Mouse (Mus musculus): ENCODE measurements around the gene Abhd13.

- no peak for TF ChIP-seq CTCF (IDR thresholded peaks at IDR 0.05; ENCODE audit: extremely low read depth, insufficient read depth, low read length)
- no peak for TF ChIP-seq POLR2A (IDR thresholded peaks at IDR 0.05; ENCODE audit: extremely low read depth, insufficient read depth, low read length)
These were observed 491 bp upstream of the Abhd13 start for GRCm38 (mm10) chr8:9977016-9977415.

Data from cortical plate, adult 2 months (tissue).